Mouse (Mus musculus): Measurements from ENCODE around the gene Pdp2. TPM values are rescaled to one million over a fixed set of nuclear protein-coding genes. Genes with fewer than 3 reads are reported as not detected.
"Not testable (repeated sequence)": the region's sequence is repeated elsewhere in the genome, so short reads cannot be mapped to it uniquely, and the experiment has no call there.

Gene Pdp2
- polyA plus RNA-seq, 1 experiment from 2014 or later: 3.5 TPM

DNA sequence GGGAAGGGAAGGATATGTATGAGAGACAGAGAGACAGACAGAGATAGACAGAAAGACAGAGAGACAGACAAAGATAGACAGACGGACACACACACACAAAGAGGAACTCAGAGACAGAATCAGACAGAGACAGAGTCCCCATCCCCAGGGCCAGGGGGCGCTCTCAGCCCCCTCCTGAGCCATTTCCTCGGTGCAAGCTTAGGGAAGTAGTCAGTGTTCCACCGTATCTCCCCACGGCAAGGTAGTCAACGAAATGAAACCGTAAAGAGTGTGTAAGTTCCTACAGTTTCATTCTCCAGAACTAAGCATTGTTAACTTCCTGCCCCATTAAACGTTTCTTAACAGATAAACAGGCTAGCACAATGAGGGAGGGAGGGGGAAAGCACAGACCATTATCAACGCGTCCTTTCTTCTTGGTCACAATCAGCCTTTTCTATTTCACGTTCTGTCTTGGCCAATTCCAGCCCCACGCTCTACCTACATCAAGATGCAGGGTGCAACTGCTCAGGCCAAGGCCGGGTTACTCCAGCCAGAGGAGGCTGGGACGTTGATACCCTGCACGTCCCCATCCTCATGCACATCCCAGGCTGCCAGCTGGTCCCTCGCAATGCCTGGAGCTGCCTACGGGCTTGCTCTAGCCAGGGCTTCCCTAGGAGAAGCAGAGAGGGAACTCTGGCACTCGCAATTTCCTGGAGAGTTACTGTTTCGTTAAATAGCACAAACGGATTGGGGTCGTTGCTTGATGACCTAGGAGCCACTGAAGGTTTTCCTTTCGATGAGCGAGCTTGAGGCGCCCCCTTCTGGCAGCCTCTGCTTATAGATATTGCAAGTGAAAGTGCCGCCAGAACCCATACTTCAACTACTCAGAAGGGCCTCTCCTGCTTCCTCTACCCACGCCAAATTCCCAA, 20.6 kb upstream of the Pdp2 start:
- DNase-seq (ENCODE audit: low read depth, low spot score) (no peak), ATAC-seq (peak; percentile 70)
- in situ Hi-C loops (cut with MboI; ENCODE audit: low pct_unique_long_range_greater_than_20kb): loop anchor here (25.0 kb wide), 2 partner anchors 233 to 433 kb away; partner anchors contain the start of gene Cmtm3
- ChIA-PET POLR2A (no interaction called here), CTCF (interaction anchor here (0.9 to 1.6 kb wide), 7 partner anchors 10 to 228 kb away, joined by 3 to 4 read pairs (median 3); partner anchors contain the start of genes Car7 and Nae1)
- peak; percentile 85 for TF ChIP-seq CTCF (IDR thresholded peaks at IDR 0.05)
- peaks cover 4% of the 10 kb centered on the region for H3K27me3 ChIP-seq

DNA sequence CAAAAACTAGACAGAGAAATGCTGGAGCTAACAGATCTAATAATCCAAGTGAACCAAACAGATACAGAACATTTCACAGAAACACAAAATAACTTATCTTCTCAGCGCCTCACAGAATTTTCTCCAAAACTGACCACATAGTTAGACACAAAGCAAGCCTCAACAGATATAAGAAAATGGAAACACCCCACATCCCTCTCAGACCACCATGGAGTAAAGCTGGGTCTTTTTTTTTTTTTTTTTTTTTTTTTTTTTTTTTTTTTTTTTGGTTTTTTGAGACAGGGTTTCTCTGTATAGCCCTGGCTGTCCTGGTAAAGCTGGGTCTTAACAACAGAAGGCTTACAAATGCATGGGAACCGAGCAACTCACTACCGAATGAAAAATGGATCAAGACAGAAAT, 14.4 kb upstream of the Pdp2 start:
- ATAC-seq (no peak), DNase-seq (ENCODE audit: low read depth, low spot score) (no peak)
- TF ChIP-seq CTCF (IDR thresholded peaks at IDR 0.05): no peak
- peaks cover 10% of the 10 kb centered on the region for H3K27me3 ChIP-seq
- in situ Hi-C loops (cut with MboI; ENCODE audit: low pct_unique_long_range_greater_than_20kb): no loop called here
- ChIA-PET CTCF (interaction anchor here (0.7 kb wide), 1 partner anchor 10 kb away, joined by 3 read pairs; no protein-coding TSS in a partner anchor), POLR2A (no interaction called here)

DNA sequence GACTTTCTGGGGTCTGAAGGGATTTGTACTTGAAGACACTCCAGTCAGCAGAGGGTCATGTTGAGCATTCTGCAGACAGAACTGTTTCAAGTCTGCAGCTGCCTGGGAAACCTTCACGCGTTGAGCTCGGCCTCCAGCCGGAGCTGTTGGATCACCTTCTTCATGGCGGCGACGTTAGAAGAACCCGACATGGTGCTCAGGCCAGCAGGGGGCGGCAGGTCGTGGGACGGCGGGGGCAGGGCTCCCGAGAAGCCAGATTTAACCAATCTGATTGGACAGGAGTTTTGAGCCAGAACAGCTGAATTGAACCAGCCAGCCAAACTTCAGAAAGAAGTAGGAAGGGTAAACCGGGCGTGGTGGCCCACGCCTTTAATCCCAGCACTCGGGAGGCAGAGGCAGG, 13.6 kb upstream of the Pdp2 start:
- in situ Hi-C loops (cut with MboI; ENCODE audit: low pct_unique_long_range_greater_than_20kb); ATAC-seq; DNase-seq (ENCODE audit: low read depth, low spot score); CTCF ChIA-PET: not testable (repeated sequence)
- POLR2A ChIA-PET: interaction anchor here (0.7 kb wide), 1 partner anchor 228 kb away, joined by 3 read pairs; no protein-coding TSS in a partner anchor
- peaks cover 10% of the 10 kb centered on the region for H3K27me3 ChIP-seq

DNA sequence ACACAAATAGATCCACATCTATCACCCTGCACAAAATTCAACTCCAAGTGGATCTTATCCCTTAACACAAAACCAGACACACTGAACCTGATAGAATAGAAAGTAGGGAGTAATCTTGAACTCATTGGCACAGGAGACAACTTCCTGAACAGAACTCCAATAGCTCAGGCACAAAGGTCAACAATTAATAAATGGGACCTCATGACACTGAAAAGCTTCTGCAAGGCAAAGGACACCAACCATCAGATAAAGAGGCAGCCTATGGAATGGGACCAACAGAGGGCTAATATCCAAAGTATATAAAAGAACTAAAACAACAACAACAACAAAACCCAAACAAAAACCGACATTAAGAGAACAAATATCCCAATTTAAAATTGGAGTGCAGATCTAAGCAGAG, 6.7 kb upstream of the Pdp2 start:
- CTCF ChIA-PET: interaction anchor here (1.7 kb wide), 1 partner anchor 18 kb away, joined by 5 read pairs; no protein-coding TSS in a partner anchor
- no peak for TF ChIP-seq CTCF (IDR thresholded peaks at IDR 0.05)
- POLR2A ChIA-PET: interaction anchor here (0.6 kb wide), 1 partner anchor 60 kb away, joined by 6 read pairs; no protein-coding TSS in a partner anchor
- peaks cover 4% of the 10 kb centered on the region for H3K27me3 ChIP-seq
- no peak for DNase-seq (ENCODE audit: low read depth, low spot score)
- ATAC-seq: no peak
- in situ Hi-C loops (cut with MboI; ENCODE audit: low pct_unique_long_range_greater_than_20kb): no loop called here

DNA sequence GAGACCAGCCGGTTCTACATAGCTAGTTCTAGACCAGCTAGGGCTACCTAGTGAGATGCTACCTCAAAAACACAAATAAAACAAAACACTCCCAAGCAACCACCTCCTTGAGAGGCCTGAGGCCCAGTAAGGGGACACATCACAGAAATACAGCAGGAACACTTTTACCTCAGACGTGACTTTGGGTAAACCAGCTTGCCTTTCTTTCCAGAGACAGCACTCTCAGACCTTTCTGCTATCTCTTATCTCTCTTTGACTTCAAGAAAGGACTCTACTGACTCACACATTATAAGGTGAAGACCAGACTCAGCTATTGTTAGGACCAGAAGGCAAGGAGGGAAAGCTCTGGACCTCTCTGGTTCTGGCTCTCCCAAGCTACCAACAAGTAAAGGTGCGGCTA, 967 bp upstream of the Pdp2 start:
- POLR2A ChIA-PET: interaction anchor here (0.7 kb wide), 1 partner anchor 33 kb away, joined by 4 read pairs; no protein-coding TSS in a partner anchor
- no peaks in the 10 kb centered on the region for H3K27me3 ChIP-seq
- in situ Hi-C loops (cut with MboI; ENCODE audit: low pct_unique_long_range_greater_than_20kb): no loop called here
- CTCF ChIA-PET: interaction anchor here (1.0 kb wide), 1 partner anchor 20 kb away, joined by 3 read pairs; no protein-coding TSS in a partner anchor
- DNase-seq (ENCODE audit: low read depth, low spot score): no peak
- TF ChIP-seq CTCF (IDR thresholded peaks at IDR 0.05): no peak
- no peak for ATAC-seq

DNA sequence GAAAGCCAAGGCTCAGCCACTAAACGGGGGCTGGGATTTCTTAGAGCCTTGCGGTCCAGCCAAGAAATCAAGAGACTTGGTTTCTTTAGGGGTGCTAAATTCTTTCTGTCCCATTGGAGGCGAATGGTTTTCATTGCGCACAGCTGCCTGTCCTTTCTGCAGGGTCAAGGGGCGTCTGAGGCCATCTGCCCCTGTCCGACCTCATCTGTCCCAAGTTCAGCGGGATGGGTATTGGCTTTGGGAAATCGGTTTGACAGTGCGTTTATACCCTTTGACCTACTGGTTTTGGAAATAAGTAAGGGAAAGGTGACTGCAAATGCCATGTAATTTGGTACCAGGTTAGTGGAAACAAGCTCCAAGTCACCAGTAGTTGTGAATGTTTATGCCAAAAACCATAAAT, 605 bp downstream of the Pdp2 start:
- in situ Hi-C loops (cut with MboI; ENCODE audit: low pct_unique_long_range_greater_than_20kb): no loop called here
- no peak for ATAC-seq
- DNase-seq (ENCODE audit: low read depth, low spot score): no peak
- H3K27me3 ChIP-seq: no peaks in the 10 kb centered on the region
- TF ChIP-seq CTCF (IDR thresholded peaks at IDR 0.05): no peak
- CTCF ChIA-PET: interaction anchor here (1.3 to 2.1 kb wide), 2 partner anchors 10 to 19 kb away, joined by 3 to 10 read pairs; no protein-coding TSS in a partner anchor
- POLR2A ChIA-PET: interaction anchor here (0.6 to 1.1 kb wide), 3 partner anchors 22 to 39 kb away, joined by 3 read pairs; partner anchors contain the start of gene Rrad

DNA sequence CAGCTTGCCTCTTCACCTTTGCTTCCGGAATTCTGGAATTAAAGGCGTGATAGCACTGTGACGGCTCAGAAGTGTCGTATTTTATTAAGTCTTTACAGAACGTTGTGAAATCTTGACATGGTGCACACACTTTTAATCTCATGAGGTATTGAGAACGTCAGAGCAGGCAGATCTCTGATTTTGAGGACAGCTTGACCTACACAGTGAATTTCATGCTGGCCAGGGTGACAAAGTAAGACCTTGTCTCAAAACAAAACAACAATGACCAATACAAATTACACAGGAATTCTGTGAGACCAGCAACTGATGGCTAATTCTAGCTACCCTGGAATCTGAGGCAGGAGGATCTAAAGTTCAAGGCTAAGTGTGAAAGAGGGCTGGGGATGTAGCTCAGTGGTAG, 1.3 kb downstream of the Pdp2 start:
- H3K27me3 ChIP-seq: no peaks in the 10 kb centered on the region
- DNase-seq (ENCODE audit: low read depth, low spot score) (no peak), ATAC-seq (no peak)
- CTCF ChIA-PET: interaction anchor here (1.3 to 2.1 kb wide), 2 partner anchors 10 to 18 kb away, joined by 3 to 10 read pairs; no protein-coding TSS in a partner anchor
- POLR2A ChIA-PET: interaction anchor here (0.6 kb wide), 1 partner anchor 33 kb away, joined by 3 read pairs; no protein-coding TSS in a partner anchor
- TF ChIP-seq CTCF (IDR thresholded peaks at IDR 0.05): no peak
- in situ Hi-C loops (cut with MboI; ENCODE audit: low pct_unique_long_range_greater_than_20kb): no loop called here

DNA sequence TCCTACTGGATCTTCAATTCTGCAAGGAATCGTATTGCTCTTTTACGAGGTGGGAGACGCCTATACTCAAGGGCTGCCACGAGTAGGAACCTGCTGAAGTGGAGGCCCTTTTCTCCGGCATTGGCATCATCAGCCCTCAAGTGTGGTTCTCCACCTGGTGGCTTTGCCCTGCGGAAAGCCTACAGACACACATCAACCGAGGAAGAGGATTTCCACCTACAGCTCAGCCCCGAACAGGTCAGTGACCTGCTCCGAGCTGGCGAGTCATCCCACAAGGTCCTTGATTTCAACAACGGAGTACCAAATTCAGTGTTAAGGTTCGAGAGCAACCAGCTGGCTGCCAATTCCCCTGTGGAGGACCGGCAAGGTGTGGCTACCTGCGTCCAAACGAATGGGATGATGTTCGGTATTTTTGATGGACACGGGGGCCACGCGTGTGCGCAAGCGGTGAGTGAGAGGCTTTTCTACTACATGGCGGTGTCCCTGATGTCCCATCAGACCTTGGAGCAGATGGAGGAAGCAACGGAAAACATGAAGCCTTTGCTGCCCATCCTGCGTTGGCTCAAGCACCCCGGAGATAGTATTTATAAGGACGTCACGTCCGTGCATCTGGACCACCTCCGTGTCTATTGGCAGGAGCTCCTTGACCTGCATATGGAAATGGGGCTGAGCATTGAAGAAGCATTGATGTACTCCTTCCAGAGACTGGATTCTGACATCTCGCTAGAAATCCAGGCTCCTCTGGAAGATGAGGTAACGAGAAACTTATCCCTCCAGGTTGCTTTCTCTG, 2.5 kb downstream of the Pdp2 start:
- no peak for TF ChIP-seq CTCF (IDR thresholded peaks at IDR 0.05)
- POLR2A ChIA-PET: interaction anchor here (0.6 kb wide), 1 partner anchor 40 kb away, joined by 4 read pairs; no protein-coding TSS in a partner anchor
- DNase-seq (ENCODE audit: low read depth, low spot score) (no peak), ATAC-seq (no peak)
- no peaks in the 10 kb centered on the region for H3K27me3 ChIP-seq
- in situ Hi-C loops (cut with MboI; ENCODE audit: low pct_unique_long_range_greater_than_20kb): no loop called here
- CTCF ChIA-PET: no interaction called here

DNA sequence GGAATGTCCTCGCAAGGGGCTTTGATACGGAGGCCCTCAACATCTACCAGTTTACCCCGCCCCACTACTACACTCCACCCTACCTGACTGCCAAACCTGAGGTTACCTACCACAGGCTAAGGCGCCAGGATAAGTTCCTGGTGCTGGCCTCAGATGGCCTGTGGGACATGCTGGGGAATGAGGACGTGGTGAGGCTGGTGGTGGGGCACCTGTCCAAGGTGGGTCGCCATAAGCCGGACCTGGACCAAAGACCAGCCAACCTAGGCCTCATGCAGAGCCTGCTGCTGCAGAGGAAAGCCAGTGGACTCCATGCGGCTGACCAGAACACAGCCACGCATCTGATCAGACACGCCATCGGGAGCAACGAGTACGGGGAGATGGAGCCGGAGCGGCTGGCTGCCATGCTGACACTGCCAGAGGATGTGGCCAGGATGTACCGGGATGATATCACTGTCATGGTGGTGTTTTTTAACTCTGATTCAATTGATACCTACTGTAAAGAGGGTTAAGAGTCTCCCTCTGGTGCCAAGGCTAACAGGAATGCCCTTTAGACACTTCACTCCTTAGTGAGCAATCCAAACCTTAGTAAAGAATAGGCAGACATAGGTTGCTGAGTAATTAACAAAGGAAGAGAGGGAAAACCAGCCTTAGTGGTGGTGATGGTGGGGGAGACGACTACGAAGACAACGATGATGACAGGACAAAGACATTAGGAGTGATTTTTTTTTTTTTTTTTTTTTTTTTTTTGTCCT, 3.5 kb downstream of the Pdp2 start:
- ChIA-PET CTCF (no interaction called here), POLR2A (no interaction called here)
- DNase-seq (ENCODE audit: low read depth, low spot score): no peak
- no peak for TF ChIP-seq CTCF (IDR thresholded peaks at IDR 0.05)
- ATAC-seq: no peak
- H3K27me3 ChIP-seq: no peaks in the 10 kb centered on the region
- in situ Hi-C loops (cut with MboI; ENCODE audit: low pct_unique_long_range_greater_than_20kb): no loop called here
